Mouse (Mus musculus): ENCODE measurements around the gene Astn2.
A peak's percentile ranks its signal among the peaks of the same experiment; 100 is the strongest.

Gene Astn2

DNA sequence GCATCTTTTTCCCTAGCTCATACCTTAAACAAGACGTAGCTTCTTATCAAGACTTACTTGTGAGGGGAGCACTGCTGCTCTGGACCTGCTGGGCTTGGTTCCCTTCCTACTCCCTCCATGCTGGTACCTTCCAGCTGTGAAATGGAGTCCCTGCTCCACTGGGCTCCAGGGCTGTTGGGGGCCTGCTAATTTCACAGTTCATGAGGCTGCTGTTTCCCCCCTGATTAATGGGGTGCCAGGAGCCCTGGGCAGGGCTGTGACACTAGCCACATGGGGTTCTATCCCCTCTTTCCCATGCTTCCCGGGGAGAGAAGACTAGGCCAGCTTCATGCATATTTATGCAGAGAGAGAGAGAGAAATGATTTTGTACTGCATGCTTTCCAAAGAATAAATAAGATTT lies 234.9 kb downstream of the Astn2 start:
- no peak for DNase-seq (ENCODE audit: low spot score)

DNA sequence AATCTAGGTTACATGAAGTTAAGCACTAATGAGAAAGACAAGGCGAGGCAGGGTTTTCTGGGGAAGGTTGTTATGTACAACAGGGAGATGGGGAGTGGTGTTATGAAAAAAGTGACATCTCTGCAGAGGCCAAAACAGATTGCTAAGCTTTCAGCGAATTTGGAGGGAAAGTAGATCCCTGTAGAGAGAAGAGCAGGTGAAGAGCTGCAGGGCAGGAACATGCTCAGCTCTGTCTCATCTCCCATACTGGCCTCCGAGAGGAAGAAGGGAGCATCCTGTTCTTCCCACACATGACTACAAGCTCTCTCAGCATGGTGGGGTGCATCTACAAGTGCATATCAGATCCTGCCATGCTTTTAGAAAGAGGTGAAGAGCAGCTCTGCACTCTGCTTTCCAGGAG lies 245.7 kb downstream of the Astn2 start:
- no peak for DNase-seq (ENCODE audit: low spot score)

GRCm38 (mm10) chr4:66157439-66158113 lies 246.8 kb downstream of the Astn2 start:
- DNase-seq (ENCODE audit: low spot score): no peak

DNA sequence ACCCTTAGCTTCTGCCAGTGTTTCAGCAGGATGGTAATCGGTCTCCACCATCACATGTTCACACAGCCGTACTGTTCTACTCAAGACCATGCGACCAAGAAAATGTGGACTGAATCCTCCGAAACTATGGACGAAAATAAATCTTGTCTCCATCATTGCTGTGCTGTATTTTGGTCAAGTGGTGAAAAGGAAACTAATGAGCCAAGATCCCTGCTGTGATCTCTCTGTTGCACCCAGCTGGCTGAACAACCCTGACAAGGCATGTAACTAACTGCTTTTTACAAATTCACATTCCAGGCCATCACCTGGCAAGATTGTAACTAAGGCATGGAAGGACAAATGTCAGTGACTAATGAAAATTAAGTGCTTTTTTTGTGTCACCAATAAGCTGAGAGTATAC lies 257.9 kb downstream of the Astn2 start:
- no peak for DNase-seq (ENCODE audit: low spot score)

- no peak for DNase-seq (ENCODE audit: low spot score)
These were observed 278.2 kb downstream of the Astn2 start for GRCm38 (mm10) chr4:66126181-66126580.

DNA sequence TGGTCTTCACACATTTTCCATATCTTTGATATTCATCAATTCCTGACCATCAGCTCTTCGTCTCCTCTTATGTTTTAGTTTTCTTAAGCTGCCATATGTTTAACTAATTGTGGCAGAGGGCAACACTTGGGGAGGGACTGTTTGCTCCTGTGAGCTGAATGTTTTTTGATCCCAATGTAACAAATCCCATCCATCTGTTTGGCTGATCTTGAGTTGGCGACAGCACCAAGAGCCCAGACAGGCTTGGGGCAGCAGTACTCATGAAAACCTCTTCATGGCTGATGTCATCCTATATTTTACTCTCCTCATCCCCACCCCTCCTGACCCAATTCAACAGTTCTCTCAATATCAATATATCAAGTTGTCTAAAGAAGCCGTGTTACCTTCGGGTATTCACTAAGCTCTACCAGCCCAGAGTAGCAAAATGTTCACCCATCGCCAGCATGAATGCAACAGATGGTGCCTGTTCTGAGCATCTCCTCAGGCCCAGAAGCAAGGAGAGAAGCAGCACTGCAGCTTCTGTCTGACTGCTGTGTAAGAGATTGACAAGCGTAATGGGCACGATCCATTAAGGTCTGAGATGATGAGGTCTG lies 281.5 kb downstream of the Astn2 start:
- no peak for DNase-seq (ENCODE audit: low spot score)

DNA sequence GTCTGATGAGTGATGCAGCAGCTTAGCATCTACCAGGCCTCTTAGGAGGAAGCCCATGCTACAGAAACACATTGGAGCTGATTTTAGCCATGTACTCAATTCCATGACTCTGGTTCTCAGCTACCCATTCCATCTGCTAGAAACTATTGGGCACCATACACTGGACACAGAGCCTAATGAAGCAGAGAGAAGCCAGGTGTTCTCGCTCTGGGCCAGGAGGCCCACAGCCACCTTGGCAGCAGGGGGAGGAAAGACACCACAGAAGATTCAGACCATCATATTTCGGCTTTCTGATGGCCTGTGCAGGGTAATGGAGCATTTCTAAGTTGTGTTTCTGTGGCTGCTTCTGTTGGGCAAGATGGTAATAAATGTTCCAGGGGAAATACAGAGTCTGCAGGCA lies 290.2 kb downstream of the Astn2 start:
- DNase-seq (ENCODE audit: low spot score): no peak

DNA sequence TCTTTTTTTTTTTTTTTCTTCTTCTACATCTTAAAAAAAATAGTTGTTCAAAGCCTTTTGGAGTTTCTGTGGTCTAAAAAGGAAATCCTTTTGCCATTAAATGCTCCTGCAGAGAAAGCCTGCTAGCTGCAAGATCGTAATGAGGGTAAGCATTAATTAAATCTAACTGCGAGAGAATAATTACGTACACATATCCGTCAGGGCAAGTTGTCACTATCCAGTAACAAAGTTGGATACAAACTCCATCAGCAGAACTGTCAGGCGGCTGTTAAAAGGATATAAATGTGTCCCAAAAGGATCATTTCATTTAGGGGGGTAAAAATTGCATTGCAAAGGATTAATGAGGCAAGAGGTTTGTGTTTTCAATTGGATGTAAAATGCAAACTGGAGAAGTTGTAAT lies 302.4 kb downstream of the Astn2 start:
- DNase-seq (ENCODE audit: low spot score): no peak

GRCm38 (mm10) chr4:66097629-66098028 lies 306.8 kb downstream of the Astn2 start:
- DNase-seq (ENCODE audit: low spot score): no peak

DNA sequence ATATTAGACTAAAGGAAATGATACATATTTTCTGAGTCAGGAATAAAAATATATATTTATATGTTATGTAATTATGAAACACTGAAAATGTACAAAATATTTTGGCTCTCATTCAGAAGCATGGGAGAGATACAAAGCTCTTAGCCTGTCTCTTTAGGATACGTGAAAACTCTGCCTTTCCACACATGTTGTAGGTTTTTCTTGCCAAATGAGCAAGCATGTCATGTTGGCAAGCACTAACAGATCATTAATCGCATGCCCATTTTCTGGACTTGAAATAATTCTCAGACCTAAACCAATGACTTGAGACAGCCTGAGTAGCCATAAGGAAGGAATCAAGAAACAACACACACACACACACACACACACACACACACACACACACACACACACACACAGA lies 308.3 kb downstream of the Astn2 start:
- no peak for DNase-seq (ENCODE audit: low spot score)

DNA sequence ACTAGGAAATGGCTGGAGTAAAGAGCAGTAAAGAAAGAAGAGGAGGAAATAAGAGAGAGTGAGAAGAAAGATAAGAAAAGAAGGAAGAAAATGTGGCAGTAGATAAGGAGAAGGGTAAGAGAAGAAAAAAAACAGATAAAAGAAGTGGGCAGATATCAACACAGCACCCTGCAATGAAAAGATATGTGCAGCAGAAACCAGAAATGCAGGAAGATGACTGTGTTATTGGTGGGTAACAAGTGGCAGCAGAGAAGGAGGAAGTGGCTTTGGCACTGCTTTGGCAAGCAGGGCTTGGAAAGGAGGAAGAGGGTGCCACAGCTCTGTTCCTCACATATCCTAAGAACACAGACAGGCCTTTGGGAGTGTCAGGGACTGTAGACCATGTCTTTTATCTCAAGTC lies 347.2 kb downstream of the Astn2 start:
- DNase-seq (ENCODE audit: low spot score): no peak

- no peak for DNase-seq (ENCODE audit: low spot score)
These were observed 348.7 kb downstream of the Astn2 start for GRCm38 (mm10) chr4:66055690-66056089.

GRCm38 (mm10) chr4:66043014-66043672 lies 361.3 kb downstream of the Astn2 start:
- DNase-seq (ENCODE audit: low spot score): no peak

DNA sequence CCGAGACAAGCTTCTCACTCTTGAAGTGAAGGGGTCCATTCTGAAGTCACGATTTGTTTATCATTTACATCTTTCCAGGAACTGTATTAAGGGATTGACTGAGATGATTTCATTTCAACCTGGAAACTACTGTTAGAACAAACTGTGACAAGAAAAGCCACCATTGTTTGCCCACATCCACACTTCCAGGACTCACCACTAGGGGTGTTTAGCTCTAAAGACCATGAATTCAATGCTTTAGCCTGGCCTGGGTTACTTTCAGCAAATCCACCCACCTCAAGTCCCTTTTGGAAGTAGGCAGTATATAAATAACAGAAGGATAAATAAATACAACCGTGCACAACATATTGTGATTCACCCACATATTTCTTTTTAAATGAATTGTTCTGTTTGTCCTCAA lies 370.6 kb downstream of the Astn2 start:
- DNase-seq (ENCODE audit: low spot score): peak; percentile 43

GRCm38 (mm10) chr4:66031320-66031870 lies 373.0 kb downstream of the Astn2 start:
- DNase-seq (ENCODE audit: low spot score): no peak

- no peak for DNase-seq (ENCODE audit: low spot score)
These were observed 374.5 kb downstream of the Astn2 start for GRCm38 (mm10) chr4:66029901-66030300.

DNA sequence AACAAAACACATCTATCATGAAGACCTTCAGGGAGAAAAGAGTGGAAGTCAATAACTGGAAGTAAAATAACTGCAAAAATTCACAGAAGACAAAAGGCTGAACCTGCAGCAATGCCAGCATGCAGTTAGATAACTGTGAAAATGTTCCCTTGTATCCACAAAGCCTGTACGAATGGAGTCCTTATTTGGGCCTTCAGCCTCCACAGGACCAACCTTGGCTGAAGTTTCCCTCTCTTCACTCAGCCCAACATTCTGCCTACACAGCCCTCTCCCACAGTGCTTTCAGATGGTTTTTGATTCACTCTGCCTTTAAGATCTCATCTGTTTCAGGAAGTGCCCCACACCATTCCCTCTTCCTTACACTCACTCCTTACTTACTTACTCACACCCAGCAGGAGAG lies 376.5 kb downstream of the Astn2 start:
- no peak for DNase-seq (ENCODE audit: low spot score)

GRCm38 (mm10) chr4:66025393-66026062 lies 378.9 kb downstream of the Astn2 start:
- DNase-seq (ENCODE audit: low spot score): no peak

DNA sequence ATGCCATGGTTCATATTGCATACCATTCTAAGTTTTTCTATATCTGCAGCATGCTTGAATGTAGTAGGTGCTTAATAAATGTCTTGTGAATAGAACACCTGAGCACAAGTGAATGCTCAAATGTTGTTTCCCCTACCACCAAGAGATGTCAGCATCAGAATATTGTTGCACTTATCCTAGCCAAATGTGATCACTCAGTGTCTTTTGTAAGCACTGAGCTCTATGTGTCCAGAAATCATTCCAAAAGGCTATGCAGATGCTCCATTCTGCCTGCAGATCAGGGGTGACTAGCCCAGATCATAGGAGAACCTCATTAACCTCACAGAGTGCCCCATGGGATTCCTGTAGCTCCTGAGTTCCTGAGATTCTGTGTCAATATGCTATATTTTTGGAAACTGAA lies 401.5 kb downstream of the Astn2 start:
- DNase-seq (ENCODE audit: low spot score): no peak

- DNase-seq (ENCODE audit: low spot score): no peak
These were observed 420.8 kb downstream of the Astn2 start for GRCm38 (mm10) chr4:65983643-65984042.

DNA sequence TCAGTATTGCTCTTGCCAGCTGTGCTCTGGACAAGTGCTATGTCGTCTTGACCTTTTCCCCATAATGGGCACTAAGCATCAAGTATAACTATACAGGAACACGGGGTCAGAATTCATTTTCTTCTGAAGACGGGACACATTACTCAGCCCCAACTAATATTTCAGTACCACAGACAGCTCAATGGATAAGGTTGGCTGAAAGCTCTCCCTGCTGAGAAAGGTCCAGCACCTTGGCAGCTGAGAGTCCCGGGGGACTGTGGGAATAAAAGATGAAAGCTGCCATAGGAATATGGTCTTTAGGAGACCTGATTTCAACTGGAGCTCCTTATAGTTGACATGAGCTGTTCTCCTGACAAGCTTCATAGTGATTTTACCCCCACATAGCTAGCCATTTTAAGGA lies 421.5 kb downstream of the Astn2 start:
- DNase-seq (ENCODE audit: low spot score): no peak

DNA sequence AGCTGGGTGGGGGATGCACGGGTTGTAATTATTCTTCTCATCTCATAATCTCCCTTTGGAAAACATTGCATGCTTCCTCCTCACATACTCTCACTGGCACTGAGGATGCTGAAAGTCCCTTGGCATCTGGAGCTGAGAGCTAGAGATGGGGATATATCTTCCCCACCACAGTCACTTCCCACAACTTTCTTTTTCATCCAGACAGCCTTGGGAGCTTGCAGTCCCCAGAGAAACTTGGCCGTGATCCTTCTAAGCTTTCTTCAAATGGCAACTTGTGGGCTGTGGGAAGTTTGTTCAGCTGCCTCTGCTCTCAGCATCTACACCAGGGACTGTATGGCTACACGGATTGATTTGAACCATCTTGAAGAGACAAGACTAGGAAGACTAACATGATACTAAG lies 428.2 kb downstream of the Astn2 start:
- DNase-seq (ENCODE audit: low spot score): no peak

GRCm38 (mm10) chr4:65972395-65972794 lies 432.0 kb downstream of the Astn2 start:
- no peak for DNase-seq (ENCODE audit: low spot score)

Data from testis, postnatal 10 days (tissue).